Mouse (Mus musculus): ENCODE results near the gene Ddx46.

Gene Ddx46

GRCm38 (mm10) chr13:55727120-55727838 is 92.5 kb downstream of the Ddx46 start, which contains the start of gene Pcbd2:
Gene Pcbd2 (plus strand): TSS chr13:55727368.
- DNase-seq: peak; percentile 86

- DNase-seq: peak; percentile 82
These were observed 93.0 kb downstream of the Ddx46 start for GRCm38 (mm10) chr13:55727839-55728238.

DNA sequence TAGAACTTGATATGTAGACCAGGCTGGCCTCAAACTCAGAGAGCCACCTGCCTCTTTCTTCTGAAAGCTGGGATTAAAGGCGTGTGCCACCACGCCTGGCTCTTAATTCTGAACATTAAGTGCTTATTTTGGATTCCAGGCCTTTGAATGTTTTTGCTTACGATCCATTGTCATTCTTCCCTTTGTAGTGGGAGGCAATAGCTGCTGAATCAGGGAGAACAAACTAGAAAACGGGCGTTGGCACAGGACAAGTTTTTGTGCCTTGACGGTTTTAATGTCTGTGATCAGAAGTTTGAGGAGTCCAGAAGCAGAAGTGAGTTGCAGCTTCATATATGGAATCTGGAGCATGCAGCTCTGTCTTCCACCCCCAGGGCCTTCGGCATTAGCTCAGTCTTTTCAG is 95.9 kb downstream of the Ddx46 start:
- DNase-seq: no peak

All from kidney, adult 9 months (tissue).